Mouse (Mus musculus): ENCODE measurements at regions not wholly inside any gene's neighbourhood (a gene's known extent, or its start where the extent isn't known, plus 50 kb on each side); places are given as distances from the start of the nearest gene placed in this dataset.

DNA sequence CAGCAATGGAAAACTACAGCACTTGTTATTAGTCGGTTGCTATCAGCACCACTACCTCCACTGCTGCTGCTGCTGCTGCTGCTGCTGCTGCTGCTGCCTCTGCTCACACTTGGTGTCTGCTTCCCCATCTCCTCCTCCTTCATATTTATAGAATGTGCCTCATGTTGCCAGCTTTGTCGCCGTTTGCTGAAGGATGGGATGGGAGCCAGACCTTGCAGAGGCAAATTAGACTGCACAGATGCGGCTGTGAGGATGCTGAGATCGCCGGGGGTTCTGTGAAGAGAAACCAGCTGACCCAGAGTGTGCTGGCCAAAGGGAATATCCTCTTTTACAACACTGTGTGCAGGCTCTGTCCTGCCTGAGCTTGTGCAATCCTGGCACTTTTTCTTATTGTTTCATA, 316.0 kb upstream of the Runx1 start:
- DNase-seq (ENCODE audit: low spot score in 2 of 2) = no peak

DNA sequence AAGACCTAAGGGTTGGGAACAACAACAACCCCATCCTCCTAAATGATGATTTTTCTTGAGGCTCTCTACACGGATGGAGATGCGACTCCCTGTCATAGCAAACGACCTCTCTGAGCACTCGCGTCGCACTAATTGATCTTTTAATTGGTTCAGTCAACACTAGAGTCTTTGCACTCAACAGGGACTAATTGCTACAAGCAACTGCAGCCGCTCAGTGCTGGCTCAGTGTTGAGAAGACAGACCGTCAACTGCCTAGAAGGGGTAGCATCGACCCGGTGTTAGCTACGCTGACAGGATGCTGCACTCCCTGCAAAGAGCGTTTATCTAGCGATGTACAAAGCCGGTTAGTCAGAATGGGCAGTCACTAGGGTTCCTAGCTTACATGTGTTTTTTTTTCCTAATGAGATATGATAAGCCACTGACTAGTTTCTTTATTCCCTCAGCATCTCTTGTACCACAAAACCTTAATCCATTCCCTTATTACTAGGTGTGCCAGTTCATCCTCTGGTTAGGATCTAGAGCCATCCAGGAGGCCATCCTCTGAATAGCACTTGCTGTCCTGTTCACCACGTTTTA, 314.7 kb upstream of the Runx1 start:
- DNase-seq (ENCODE audit: low spot score in 2 of 2) = no peak

DNA sequence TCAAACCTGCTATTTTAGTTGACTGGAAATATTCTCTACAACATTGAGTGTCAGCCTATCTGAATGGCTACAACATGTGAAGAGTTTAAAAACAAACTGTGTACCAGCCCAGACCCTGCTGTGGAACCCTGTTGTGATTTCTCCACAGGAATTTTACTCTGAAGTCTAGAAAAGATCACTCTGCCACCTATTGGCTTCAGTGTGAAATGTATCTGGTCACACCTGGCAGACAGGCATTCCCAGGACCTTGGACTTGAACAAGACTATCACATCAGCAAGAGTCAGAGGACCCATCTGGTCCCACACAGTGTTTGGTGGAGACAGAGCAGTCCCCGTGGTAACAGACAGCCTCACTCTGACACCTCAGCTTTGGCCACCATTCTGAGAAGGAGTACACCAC, 311.3 kb upstream of the Runx1 start:
- DNase-seq (ENCODE audit: low spot score in 2 of 2) = no peak

DNA sequence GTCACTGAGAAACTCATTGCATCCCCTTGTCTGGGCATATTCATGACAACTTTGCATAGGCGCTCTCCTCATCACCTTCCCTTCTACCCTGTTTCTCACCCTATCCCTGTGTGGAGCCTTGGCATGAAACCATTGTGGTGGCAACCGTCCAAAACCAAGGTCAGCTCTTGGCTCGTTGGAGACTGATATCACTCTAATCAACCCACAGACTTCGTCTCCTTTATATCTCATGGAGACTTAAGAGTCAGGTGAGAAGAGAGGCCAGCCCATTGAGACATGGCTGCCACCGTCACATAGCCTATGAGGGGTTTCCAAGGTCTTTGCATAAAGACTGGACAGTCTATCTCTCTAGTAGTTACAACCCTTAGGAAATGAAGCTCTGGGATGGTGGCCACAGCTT, 305.5 kb upstream of the Runx1 start:
- DNase-seq (ENCODE audit: low spot score in 2 of 2) = no peak

DNA sequence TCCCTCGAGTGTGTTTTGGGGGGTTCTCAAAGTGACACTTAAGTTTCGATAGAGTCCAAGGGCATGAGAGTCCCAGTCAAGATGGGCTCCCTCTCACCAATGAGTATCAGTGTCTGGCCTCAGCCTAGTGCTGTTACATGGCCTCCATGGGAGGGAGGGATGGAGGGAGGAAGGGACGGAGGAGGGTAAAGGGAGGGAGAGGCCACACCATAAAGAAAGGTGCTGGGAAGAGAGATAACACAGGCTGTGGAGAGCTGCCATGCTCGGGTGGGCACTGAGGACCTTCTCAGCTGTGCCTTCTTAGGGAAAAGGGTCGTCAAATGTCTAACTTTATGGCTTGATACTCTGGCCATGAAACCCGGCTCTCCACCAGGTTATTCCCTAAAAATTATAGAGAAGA, 304.7 kb upstream of the Runx1 start:
- DNase-seq (ENCODE audit: low spot score in 2 of 2) = no peak

DNA sequence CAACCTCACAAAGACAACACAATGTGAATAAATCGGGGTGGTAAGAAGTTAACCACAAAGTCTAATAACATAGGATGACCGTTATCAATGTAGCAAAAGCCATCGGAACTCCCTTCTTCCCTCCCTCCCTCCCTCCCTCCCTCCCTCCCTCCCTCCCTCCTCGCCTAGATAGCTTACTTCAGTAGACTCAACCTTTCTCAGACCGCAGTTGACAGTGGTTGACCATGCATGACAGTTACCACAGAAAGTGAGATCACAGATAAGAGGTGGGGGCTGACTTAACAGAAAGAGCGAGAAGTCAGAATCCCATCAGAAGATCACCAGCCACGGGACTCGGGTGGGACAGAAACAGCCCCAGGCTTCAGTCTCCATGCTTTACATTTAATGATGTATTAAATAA, 297.8 kb upstream of the Runx1 start:
- no peak for DNase-seq (ENCODE audit: low spot score in 2 of 2)

DNA sequence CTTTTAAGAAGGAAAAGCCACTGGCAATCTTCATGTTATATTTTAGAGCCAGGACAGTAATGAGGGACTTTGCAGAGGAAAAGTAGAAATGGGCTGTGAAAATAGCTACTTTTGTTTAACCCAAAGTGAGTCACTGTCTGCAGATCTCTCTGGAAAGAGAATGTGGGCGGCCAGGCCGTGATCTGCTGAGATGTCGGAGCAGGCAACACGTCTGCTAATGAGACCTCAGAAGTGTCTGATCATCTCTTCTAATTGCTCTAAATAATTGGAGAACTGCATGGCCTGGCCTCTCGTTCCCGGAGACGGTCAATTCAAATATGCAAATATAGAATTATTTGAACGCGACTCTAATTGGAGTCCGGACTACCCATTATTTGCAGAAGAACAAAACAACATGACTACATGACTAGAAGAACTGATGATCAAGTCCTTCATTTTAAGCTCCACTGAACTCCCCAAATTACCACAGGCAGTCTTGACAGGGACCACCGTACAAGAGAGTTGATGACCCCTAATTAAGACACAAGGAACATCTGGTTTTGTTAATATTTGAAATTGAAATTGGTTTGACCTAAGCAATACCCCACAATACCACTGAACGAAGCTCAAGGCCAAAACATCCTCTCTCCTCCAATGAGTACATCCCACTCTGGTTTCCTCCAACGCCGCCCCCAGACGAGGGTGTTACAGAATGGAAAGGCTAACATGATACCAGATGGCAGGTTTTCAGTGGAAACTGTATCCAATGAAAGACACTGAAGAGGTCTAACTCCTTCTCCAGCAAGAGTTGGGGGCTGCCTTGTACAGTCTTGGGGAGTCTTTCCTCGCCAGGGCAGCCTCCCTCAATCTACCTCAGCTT, 290.4 kb upstream of the Runx1 start:
- DNase-seq (ENCODE audit: low spot score in 2 of 2) = no peak

DNA sequence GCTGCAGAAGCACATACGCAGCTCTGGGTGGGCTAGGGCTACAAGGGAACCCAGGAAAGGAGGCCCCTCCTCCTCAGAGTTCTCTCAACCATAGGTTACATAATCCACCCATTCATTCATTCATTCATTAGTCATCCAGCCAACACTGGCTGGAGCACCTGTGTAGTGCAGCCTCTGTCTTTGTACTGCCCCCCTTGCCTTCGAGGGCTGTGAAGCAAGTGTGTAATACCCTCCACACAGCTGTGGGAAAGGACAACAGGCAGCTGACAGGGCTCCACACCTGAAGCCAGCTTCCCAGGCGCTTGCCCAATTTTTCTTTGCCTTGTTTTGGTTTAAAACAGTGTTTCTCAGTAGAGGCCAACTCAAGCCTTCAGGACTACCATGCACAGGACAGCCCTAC, 285.0 kb upstream of the Runx1 start:
- DNase-seq (ENCODE audit: low spot score in 2 of 2) = no peak

DNA sequence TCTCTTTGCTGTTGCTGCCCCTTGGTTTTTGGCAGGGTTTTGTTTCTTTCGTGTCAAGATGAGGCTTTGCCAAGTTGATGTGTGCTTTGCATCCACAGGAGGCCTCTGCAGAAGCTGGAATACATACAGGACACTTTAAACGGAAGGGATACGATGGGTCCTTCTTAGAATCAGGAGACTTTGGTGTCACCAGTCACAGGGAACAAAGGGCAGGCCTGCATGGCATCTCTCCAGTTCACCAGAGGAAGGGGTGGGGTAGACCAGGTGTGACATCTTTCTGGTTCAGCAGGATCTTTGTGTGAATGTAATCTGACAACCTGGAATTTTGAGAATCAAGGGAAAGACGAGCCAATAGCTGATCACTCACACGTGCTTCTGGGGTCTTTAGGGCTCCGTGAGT, 284.5 kb upstream of the Runx1 start:
- no peak for DNase-seq (ENCODE audit: low spot score in 2 of 2)

DNA sequence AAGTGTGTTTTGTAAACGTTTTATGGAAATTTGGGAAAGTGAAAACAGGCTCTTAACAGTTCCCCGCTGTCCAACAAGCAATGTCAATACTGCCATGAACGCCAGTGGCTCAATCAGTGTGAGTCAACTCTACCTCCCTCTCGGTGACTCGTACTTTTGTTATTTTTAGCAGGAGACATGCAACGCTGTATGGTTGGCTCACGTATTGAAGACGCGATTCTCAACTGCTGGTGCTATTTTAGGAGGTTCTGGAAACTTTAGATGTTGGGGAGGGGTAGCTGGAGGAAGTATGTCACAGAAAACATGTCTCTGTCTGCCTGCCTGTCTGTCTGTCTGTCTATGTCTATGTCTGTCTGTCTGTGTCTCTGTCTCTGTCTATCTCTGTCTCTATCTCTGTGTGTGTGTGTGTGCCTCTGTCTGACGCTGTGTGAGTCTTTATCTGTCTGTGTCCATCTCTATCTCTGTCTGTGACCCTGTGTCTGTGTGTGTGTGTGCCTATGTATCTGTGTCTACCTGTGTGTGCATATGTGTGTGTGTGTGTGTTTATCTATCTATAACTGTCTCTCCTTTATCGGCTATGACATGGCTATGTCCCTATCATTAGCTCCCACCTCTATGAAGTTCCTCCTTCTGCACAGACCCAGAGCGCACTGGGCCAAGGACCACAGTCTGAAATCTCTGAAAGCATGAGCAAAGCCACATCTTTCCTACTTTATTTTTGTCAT, 283.9 kb upstream of the Runx1 start:
- no peak for DNase-seq (ENCODE audit: low spot score in 2 of 2)

DNA sequence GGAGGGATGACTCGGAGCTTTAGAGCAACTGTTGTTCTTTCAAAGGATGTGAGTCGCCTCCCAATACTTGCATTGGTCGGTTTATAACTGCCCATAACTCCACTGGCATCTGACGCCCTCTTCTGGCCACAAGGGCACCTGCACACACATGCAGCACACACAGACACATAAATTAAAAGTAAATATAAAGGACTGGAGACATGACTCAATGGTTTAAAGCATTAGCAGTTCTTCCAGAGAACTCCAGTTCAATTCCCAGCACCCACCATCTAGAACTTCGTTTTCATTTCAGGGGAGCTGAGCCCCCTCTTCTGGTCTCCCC, 281.5 kb upstream of the Runx1 start:
- DNase-seq (ENCODE audit: low spot score in 2 of 2) = no peak

DNA sequence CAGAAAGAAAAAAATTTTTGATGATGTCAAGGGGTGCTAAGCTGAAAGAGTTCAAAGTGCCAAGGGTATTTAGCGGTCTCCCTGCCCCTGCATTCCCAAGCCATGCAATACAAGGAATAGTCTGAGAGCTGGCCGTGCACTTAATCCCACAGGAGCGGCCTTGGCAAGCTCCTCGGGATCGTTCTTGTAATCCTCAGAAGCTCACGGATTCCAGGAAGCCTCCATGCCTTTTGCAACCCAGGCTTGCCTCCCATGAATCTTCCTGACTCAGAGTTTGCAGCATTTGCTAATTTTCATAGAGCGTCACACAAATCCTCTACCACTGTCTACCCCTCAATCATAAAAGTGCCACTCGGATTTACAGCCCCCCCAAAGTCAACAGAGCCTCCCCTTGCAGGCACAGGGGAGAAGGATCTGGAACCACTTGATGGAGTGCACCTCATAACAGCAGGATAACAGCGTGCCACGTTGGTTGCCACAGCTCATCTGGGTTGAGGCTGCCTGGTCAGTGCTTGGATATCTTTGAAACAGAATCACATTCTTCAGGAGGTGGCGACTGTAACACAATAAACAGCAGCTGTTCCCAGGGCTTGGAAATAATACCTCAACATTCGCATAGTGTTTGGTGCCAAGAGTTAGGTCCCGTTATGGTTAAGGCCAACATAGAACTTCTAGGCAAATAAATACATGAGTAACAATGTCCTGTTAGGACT, 281.0 kb upstream of the Runx1 start:
- no peak for DNase-seq (ENCODE audit: low spot score in 2 of 2)

DNA sequence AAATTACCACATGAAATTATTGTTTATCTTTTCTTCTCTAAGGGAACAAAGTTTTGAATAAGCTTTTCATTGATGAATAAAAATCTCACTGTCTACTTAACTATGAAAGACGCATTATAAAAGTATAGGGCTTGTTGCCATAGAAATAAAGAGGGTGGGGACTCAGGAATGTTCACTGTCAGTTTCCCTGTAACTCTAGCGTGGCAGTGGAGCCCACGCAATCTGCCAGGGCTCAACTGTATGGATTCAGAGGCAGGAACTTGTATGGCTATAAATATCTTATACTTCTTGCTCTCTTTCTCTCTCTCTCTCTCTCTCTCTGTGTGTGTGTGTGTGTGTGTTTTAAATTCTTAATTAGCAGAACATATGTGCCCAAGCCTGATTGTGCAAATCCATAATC, 276.2 kb upstream of the Runx1 start:
- no peak for DNase-seq (ENCODE audit: low spot score in 2 of 2)

DNA sequence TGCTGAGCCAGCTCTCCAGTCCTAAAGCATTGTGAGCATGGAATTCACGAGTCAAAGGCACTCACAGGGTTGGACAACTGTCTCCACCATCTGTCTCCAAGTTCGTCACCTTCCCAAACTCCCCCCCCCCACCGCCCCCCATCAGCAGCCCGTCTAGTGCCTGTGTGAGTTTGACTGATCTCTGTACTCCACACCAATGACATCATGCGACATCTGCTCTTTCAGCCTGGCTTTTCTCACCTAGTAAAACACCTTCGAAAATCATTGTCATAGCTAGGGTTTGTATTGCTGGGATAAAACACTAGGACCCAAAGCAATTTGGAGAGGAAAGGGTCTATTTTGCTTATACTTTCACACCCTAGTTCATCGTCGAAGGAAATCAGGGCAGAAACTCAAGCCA, 272.1 kb upstream of the Runx1 start:
- DNase-seq (ENCODE audit: low spot score in 2 of 2) = no peak

DNA sequence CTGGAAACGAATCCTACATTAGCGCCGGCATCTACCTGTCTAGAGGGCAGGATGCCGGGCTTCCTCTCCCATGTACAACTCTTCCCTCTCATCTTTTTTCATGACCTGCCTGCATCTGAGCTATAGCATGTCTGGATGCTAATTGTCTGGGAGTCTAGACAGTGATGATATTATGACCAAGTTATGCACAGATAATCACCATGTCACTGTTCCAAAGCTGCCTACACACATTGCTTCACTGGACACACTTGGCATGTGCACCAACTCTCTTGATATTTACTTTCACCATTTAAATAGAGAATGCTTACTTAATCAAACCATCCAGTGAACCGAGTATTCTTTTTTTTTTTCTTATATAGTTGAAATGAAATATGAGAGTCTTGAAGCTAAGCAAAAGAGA, 270.2 kb upstream of the Runx1 start:
- no peak for DNase-seq (ENCODE audit: low spot score in 2 of 2)

DNA sequence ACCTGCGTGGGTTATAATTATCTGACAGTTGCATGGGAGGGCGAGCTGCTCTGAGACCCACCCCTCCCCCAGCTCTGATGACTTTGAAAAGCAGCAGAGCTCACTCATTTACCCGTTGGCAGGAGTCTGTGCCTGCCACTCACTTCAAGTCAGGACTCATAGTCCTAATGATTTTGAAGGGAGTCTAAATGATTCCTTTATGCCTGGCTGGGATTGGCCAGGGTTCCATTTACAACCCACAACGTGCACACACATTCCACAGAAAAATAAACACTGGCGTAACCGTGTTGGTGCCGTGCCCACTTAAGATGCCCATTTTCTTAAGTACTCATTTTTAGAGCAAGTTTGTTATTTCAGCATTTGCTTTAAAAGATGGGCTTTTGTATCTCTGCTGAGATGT, 266.8 kb upstream of the Runx1 start:
- no peak for DNase-seq (ENCODE audit: low spot score in 2 of 2)

DNA sequence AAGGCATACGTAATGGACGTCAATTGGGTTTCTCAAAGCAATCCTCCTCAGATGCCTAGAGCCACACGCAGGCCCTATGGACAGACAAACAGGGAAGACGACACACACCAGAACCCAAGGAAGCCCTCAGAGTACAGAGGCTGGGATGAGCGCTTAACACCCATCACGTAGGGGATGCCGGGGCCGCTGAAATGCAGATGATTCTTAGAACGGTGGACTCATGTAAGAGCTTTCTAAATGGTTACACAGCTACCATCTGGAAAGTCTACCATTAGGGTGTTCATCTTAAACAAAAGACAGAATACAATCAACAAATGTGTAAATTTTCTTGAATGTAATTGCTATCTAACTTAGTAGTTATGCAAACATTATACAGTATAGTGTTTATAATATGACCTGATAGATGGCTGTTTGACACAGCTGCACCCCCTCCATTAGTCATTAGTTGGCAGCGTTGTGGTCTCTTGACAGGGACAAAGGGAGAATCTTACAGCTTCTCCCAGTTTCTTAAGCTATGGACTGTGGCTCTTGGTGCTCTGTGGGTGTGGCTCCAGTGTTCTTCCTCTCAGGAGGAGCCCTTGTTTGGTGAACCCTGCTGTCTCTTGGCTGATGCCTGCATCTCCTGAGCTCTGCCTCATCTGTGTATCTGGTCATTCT, 259.4 kb upstream of the Runx1 start:
- no peak for DNase-seq (ENCODE audit: low spot score in 2 of 2)

DNA sequence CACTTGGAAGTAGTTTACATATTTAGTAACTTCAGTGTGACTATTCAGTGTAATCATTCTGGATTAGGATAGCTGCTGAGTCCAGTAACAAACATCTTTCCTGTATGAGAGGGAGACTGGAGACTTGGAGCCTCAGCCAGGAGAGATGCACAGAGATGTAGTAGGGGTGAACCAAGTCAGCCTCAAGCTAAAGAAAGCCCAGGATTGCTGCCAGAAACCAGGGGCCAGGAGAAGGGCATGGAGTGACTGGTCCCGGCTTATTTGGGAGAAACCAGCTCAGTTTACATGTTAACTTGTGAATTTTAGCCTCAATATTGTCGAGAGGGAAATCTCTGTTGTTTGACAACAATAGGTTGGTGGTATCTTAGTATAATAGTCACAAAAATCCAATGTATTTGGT, 257.8 kb upstream of the Runx1 start:
- no peak for DNase-seq (ENCODE audit: low spot score in 2 of 2)

DNA sequence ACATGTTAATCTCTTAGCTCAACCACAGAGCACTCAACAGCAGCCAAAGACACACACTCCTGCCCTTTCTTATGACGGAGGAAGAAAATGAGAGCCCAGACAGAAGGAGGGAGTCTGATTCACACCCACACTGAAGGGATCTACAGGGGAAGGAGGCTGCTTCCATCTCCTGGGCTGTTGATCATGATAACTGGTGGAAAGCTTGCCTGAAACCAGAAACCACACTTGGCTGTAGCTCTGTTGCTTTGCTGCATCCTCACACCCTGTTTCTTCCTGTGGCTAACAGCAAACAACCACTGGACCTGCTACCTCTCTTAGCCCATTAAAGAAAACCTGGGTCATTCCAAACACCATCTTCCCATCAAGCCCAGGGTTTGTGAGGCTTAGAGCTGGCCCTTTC, 257.2 kb upstream of the Runx1 start:
- no peak for DNase-seq (ENCODE audit: low spot score in 2 of 2)

DNA sequence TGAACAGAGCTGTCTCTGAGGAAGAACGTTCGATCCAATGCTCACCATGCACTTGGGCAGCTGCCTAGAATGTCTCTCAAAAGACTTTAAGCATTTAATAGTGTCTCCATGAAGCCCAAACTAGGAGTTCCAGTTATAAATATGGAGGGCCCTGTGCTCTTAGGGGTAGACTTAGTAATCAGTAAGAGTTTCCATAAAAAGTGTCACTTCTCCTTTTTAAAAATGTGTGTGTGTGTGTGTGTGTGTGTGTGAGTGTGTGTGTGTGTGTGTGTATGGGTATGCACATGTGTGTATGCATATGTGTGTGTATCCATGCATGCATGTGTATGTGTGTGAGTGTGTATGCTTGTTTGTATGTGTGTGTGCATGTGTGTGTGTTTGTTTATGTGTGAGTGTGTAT, 255.6 kb upstream of the Runx1 start:
- DNase-seq (ENCODE audit: low spot score in 2 of 2) = no peak

DNA sequence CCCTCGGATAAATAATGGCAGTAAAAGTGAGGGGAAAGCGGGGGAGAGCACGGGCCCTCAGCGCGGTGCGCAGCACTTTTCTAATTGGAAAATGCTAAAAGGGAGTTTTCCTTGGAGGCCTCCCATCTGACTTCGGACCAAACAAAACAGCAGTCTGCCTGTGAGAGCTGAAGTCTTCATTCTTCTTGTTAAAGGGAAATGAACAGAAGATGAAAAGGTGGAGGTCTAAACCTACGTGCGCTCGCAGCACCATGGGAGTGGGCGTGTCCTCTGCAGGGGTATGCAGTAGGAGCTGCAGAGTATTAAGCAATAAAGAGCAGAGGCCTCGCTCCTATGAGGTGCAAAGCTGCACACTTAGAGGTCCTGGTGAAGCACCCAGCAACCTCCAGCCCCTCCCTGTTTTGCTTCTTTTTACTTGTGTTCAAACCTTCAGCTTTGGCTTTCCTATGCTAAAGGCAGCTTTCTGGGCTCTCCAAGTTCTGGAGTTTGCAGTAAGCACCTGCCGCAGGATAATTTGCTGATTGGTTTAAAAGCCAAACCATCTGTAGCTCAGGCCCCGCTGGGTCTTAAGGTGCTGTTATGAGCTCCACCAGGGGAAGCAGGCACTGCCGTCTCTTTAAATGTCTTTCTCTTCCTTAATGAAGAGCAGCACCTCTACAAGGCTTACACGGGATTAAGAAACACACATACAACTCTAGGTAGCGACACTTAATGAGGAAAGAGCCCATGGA, 253.9 kb upstream of the Runx1 start:
- no peak for DNase-seq (ENCODE audit: low spot score in 2 of 2)
